Mouse (Mus musculus): ENCODE measurements at regions not wholly inside any gene's neighbourhood (a gene's known extent, or its start where the extent isn't known, plus 50 kb on each side); places are given as distances from the start of the nearest gene placed in this dataset.

DNA sequence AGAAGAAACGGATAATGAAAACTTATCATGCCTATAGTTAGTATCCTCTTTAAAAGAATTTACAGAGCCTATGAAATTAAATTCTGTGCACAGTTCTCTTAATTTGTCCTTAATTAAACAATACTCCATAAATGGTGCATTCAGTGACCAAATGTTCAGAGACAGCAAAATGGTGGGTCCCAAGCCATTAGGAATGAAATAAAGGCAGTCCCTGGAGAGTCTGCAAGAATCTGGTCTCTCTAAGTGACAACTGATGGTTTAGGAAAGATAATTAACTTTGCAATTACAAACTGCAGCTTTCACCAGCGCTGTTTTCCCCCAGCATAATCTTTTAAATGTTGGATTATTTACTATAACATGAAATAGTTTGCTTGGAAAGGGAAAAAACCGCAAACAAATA lies 376.9 kb upstream of the Kcnh8 start:
- Histone ChIP-seq H3K27ac (ENCODE audit: control insufficient read depth, insufficient read depth, low read depth, low read length, poor library complexity) (no peak overlapping the region), H3K4me1 (ENCODE audit: control insufficient read depth, insufficient read depth, low read length) (no peaks in the 10 kb centered on the region), H3K4me3 (replicated peaks; ENCODE audit: control insufficient read depth, low read depth, low read length) (no peak overlapping the region)
- 75% methylated on average over 3 of the region's 3 CpGs for WGBS
- TF ChIP-seq POLR2A (IDR thresholded peaks at IDR 0.05; ENCODE audit: borderline replicate concordance, control insufficient read depth, low read depth, low read length) (no peak), CTCF (IDR thresholded peaks at IDR 0.05; ENCODE audit: control insufficient read depth, insufficient read depth, low read length) (no peak)

DNA sequence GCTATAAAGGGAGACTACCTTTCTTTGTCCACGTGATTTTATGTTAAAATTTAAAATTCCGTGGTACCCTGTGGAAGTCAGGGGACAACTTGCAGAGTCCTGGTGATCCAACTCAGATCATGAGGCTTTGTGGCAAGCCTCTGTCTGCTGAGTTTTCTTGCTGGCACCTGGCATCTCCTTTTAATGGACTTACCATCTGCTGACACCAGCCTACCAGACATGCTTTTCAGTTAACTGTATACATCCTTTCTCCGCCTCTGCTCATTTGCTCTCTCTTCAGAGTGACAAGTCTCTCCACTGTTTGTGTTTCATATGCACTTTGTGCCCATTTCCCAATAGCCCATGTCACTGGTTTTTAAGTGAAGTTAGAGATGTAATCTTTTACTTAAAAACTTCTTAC lies 382.1 kb upstream of the Kcnh8 start:
- H3K27ac ChIP-seq (ENCODE audit: control insufficient read depth, insufficient read depth, low read depth, low read length, poor library complexity): no peak overlapping the region
- 75% methylated on average over 3 of the region's 3 CpGs for WGBS

DNA sequence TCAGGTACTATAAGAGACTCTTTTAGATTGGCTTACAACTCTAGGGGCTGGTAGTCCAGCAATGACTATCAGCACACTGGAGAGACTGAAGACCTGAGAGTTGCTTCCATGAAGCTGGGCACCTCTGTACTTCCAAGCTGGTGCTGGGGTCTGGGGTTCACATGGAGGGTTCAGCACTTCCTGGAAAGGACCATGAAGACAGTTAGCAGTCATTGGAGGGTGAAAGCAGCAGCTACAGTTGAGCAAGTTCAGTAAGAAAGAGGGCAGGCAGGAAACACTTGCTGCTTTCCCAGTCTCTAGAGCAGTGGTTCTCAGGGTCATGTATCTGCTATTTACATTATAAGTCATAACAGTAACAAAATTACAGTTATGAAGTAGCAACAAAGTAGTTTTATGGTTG lies 384.3 kb upstream of the Satb1 start:
- H3K4me1 ChIP-seq (ENCODE audit: control insufficient read depth, insufficient read depth, low read length): no peaks in the 10 kb centered on the region
- TF ChIP-seq CTCF (IDR thresholded peaks at IDR 0.05; ENCODE audit: control insufficient read depth, insufficient read depth, low read length) (no peak), POLR2A (IDR thresholded peaks at IDR 0.05; ENCODE audit: borderline replicate concordance, control insufficient read depth, low read depth, low read length) (no peak)
- H3K27ac ChIP-seq (ENCODE audit: control insufficient read depth, insufficient read depth, low read depth, low read length, poor library complexity): no peak overlapping the region
- H3K4me3 ChIP-seq (replicated peaks; ENCODE audit: control insufficient read depth, low read depth, low read length): no peak overlapping the region

More for the DNA sequence above, 382.1 kb upstream of the Kcnh8 start:
- H3K4me3 ChIP-seq (replicated peaks; ENCODE audit: control insufficient read depth, low read depth, low read length): no peak overlapping the region
- H3K4me1 ChIP-seq (ENCODE audit: control insufficient read depth, insufficient read depth, low read length): no peaks in the 10 kb centered on the region
- TF ChIP-seq CTCF (IDR thresholded peaks at IDR 0.05; ENCODE audit: control insufficient read depth, insufficient read depth, low read length) (no peak), POLR2A (IDR thresholded peaks at IDR 0.05; ENCODE audit: borderline replicate concordance, control insufficient read depth, low read depth, low read length) (no peak)

DNA sequence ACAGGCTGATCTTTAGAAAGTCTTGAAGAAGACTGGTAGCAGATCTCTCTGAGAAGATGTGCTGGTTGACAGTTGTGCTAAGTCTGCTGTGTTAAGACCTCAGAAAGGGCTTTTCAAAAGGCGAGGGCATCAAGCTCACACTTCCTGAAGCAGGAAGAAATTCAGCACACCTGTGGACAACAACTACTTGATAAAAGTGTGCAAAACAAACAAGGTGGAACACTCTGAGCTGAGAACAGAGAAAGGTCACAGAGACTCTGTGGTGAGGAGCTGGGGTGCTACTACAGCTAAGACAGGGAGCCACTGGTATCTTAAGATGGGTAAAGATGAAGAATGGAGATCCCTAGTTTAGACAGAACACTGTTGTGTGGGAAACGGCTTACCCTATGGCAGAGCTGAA lies 379.9 kb upstream of the Satb1 start:
- TF ChIP-seq CTCF (IDR thresholded peaks at IDR 0.05; ENCODE audit: control insufficient read depth, insufficient read depth, low read length): no peak
- TF ChIP-seq POLR2A (IDR thresholded peaks at IDR 0.05; ENCODE audit: borderline replicate concordance, control insufficient read depth, low read depth, low read length): no peak
- no peak overlapping the region for H3K4me3 ChIP-seq (replicated peaks; ENCODE audit: control insufficient read depth, low read depth, low read length)
- 73% methylated on average over 2 of the region's 2 CpGs for WGBS
- no peak overlapping the region for H3K27ac ChIP-seq (ENCODE audit: control insufficient read depth, insufficient read depth, low read depth, low read length, poor library complexity)
- no peaks in the 10 kb centered on the region for H3K4me1 ChIP-seq (ENCODE audit: control insufficient read depth, insufficient read depth, low read length)

DNA sequence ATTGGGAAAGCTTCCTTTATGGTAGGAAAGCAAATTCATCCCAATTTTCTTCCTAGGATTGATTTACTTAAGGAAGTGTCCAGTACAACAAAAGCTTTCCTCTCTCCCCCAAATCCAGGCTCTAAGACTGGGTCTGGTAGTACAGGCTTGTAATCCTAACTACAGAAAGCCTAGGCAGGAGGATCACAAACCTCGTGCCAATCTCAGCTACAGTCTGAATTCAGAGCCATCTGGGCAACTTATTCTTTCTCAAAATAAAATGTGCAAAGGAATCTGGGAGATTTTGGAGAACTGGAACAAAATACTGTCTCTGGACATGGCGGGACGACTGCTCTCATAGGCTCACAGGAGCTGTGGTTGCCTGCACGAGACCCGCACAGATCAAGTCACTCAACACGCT lies 377.4 kb upstream of the Satb1 start:
- H3K4me3 ChIP-seq (replicated peaks; ENCODE audit: control insufficient read depth, low read depth, low read length): no peak overlapping the region
- TF ChIP-seq CTCF (IDR thresholded peaks at IDR 0.05; ENCODE audit: control insufficient read depth, insufficient read depth, low read length): no peak
- no peak for TF ChIP-seq POLR2A (IDR thresholded peaks at IDR 0.05; ENCODE audit: borderline replicate concordance, control insufficient read depth, low read depth, low read length)
- 77% methylated on average over 6 of the region's 6 CpGs for WGBS
- H3K4me1 ChIP-seq (ENCODE audit: control insufficient read depth, insufficient read depth, low read length): no peaks in the 10 kb centered on the region
- H3K27ac ChIP-seq (ENCODE audit: control insufficient read depth, insufficient read depth, low read depth, low read length, poor library complexity): no peak overlapping the region

DNA sequence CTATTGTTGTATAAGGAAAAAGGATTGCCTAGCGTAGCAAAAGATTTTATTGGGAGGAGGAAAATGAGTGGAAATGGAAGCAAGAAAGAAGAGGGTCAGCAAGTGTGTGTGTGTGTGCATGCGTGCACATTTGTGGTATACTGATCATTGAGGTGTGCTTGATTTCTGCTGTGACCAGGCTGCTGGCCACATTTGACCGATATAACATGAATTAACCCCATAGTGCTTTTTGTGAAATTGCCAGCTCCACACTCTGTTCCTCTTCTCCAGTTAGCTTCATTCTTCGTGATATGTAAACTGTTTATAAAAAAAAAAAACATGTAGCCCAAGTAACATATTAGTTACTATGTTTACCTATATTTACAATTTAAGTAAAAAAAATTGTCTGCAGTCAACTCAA lies 364.6 kb upstream of the Satb1 start:
- no peaks in the 10 kb centered on the region for H3K4me1 ChIP-seq (ENCODE audit: control insufficient read depth, insufficient read depth, low read length)
- 84% methylated on average over 4 of the region's 4 CpGs for WGBS
- TF ChIP-seq POLR2A (IDR thresholded peaks at IDR 0.05; ENCODE audit: borderline replicate concordance, control insufficient read depth, low read depth, low read length): no peak
- TF ChIP-seq CTCF (IDR thresholded peaks at IDR 0.05; ENCODE audit: control insufficient read depth, insufficient read depth, low read length): no peak
- H3K4me3 ChIP-seq (replicated peaks; ENCODE audit: control insufficient read depth, low read depth, low read length): no peak overlapping the region
- no peak overlapping the region for H3K27ac ChIP-seq (ENCODE audit: control insufficient read depth, insufficient read depth, low read depth, low read length, poor library complexity)

DNA sequence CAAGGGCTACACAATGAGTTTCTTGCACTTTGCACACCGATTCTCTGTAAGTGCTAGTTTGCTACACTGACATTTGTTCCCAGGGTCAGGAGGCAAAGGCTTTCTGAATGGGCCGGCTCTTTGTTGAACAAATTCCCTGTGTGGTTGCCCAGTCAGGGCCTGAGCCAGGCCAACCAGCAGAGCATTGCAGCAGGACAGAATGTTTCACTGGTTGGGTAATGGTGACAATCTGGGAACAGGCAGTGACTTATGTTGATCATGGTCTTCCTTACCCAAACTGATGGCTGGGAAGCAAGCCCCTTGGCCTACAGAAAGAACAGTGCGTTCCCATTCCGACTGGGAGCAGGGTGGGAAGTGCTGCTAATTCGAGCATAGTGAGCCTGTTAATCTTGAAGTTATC lies 363.7 kb upstream of the Satb1 start:
- Histone ChIP-seq H3K4me3 (replicated peaks; ENCODE audit: control insufficient read depth, low read depth, low read length) (no peak overlapping the region), H3K4me1 (ENCODE audit: control insufficient read depth, insufficient read depth, low read length) (no peaks in the 10 kb centered on the region), H3K27ac (ENCODE audit: control insufficient read depth, insufficient read depth, low read depth, low read length, poor library complexity) (no peak overlapping the region)
- WGBS: 81% methylated on average over 5 of the region's 5 CpGs
- no peak for TF ChIP-seq CTCF (IDR thresholded peaks at IDR 0.05; ENCODE audit: control insufficient read depth, insufficient read depth, low read length)
- TF ChIP-seq POLR2A (IDR thresholded peaks at IDR 0.05; ENCODE audit: borderline replicate concordance, control insufficient read depth, low read depth, low read length): no peak

DNA sequence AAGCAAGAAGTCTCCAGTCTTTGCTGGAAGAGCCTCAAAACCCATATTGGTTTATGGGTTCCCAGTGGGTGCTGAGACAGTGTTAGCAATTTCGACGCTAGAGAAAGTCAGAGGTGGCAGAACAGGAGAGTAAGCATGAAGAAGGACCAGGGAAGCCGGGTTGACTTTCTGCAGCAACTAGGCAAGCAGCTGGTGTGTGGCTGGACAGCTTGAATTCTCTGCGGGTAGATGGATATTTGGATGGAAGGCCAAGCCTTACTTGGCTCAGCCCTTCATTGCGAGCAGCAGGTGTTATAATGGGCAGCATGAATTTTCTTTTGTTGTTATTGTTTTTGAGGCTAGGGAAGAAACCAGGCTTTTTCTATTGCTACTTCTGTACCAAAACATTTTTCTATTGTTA lies 362.7 kb upstream of the Satb1 start:
- no peak overlapping the region for H3K4me3 ChIP-seq (replicated peaks; ENCODE audit: control insufficient read depth, low read depth, low read length)
- WGBS: 86% methylated on average over 5 of the region's 5 CpGs
- TF ChIP-seq POLR2A (IDR thresholded peaks at IDR 0.05; ENCODE audit: borderline replicate concordance, control insufficient read depth, low read depth, low read length) (no peak), CTCF (IDR thresholded peaks at IDR 0.05; ENCODE audit: control insufficient read depth, insufficient read depth, low read length) (no peak)
- no peaks in the 10 kb centered on the region for H3K4me1 ChIP-seq (ENCODE audit: control insufficient read depth, insufficient read depth, low read length)
- H3K27ac ChIP-seq (ENCODE audit: control insufficient read depth, insufficient read depth, low read depth, low read length, poor library complexity): no peak overlapping the region

DNA sequence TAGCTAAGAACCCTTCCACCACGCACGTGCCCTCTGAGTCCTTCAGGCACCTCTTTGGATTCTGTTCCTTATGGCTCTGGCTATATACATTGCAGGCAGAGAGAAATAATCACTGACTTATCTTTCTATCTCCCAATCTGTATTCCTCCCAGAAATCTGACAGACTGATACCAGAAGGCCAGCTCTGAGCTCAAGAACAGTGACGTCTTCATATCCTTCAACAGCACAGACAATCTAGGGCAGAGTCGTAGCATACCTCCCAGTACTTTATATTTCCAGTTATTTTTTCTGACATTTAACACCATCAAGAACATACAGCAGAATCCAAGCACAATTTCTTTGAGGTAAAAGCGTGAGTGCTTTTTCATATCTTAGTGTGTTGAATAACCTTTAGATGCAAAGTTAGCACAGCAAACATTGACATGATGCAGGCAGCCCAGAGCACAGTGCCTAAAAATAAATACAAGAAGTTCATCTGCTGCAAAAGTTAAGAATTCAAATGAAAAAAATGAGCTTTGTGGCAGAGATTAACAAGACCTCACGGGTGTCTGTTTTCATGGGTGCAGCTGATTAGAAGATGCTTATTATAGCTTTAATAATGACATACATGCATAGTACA lies 358.1 kb upstream of the Satb1 start:
- no peak overlapping the region for H3K27ac ChIP-seq (ENCODE audit: control insufficient read depth, insufficient read depth, low read depth, low read length, poor library complexity)
- WGBS: 78% methylated on average over 6 of the region's 6 CpGs
- no peak for TF ChIP-seq CTCF (IDR thresholded peaks at IDR 0.05; ENCODE audit: control insufficient read depth, insufficient read depth, low read length)
- TF ChIP-seq POLR2A (IDR thresholded peaks at IDR 0.05; ENCODE audit: borderline replicate concordance, control insufficient read depth, low read depth, low read length): no peak
- H3K4me3 ChIP-seq (replicated peaks; ENCODE audit: control insufficient read depth, low read depth, low read length): no peak overlapping the region
- H3K4me1 ChIP-seq (ENCODE audit: control insufficient read depth, insufficient read depth, low read length): no peaks in the 10 kb centered on the region

All from bone marrow, adult 2 months (tissue).